Mouse (Mus musculus) liver, postnatal 0 days (tissue): Measurements from ENCODE around the gene C1rl. TPM values are rescaled to one million over a fixed set of nuclear protein-coding genes. Genes with fewer than 3 reads are reported as not detected.
"Not testable (repeated sequence)": the region's sequence is repeated elsewhere in the genome, so short reads cannot be mapped to it uniquely, and the experiment has no call there.

Experiments
- ATAC-seq: fragments of 200-750 bp; cut with Nextera tagmentation; 2 replicates; pipeline ENCODE4 v1.8.0; 2017; ENCODE audit warnings: mild to moderate bottlenecking, moderate library complexity
- DNase-seq: peaks from one replicate; pipeline ENCODE4 v3.0.0-alpha.2; 2016
- H3K27ac ChIP-seq: fragments of 300-500 bp; sonication (generic); 2 replicates; pipeline ENCODE4 v1.5.1; 2014; ENCODE audit warnings: antibody characterized with exemption, moderate library complexity, mild to moderate bottlenecking, low read depth
- H3K27me3 ChIP-seq: fragments of 300-500 bp; sonication (generic); 2 replicates; pipeline ENCODE4 v1.6.1; 2014; ENCODE audit warnings: low read length, control low read depth, mixed read lengths; ENCODE audit not compliant: insufficient read depth
- H3K36me3 ChIP-seq: fragments of 300-500 bp; sonication (generic); replicated peaks from 2 replicates; pipeline ENCODE4 v1.6.1; 2014; ENCODE audit warnings: mild to moderate bottlenecking, control low read depth, low read length, moderate library complexity, mixed read lengths; ENCODE audit not compliant: insufficient read depth
- H3K4me1 ChIP-seq: fragments of 300-500 bp; sonication (generic); 2 replicates; pipeline ENCODE4 v1.6.1; 2014; ENCODE audit warnings: antibody characterized with exemption, mild to moderate bottlenecking, control low read depth; ENCODE audit not compliant: insufficient read depth
- H3K4me2 ChIP-seq: fragments of 300-500 bp; sonication (generic); 2 replicates; pipeline ENCODE4 v1.6.1; 2014; ENCODE audit warnings: low read depth, mild to moderate bottlenecking, low read length, moderate library complexity, mixed read lengths
- H3K4me3 ChIP-seq: fragments of 300-500 bp; sonication (generic); 2 replicates; pipeline ENCODE4 v1.5.1; 2014; ENCODE audit warnings: low read depth, low read length
- H3K9ac ChIP-seq: fragments of 300-500 bp; sonication (generic); replicated peaks from 2 replicates; pipeline ENCODE4 v1.6.1; 2014; ENCODE audit warnings: mild to moderate bottlenecking, moderate library complexity
- H3K9me3 ChIP-seq: fragments of 300-500 bp; sonication (generic); 2 replicates; pipeline ENCODE4 v1.6.1; 2016; ENCODE audit warnings: mild to moderate bottlenecking, control low read depth, low read length, mixed read lengths
- CTCF ChIP-seq: sonication (generic); IDR thresholded peaks from 2 replicates; pipeline ENCODE4 v1.5.1; 2016; ENCODE audit warnings: antibody characterized with exemption, low read depth
- EP300 ChIP-seq: IDR thresholded peaks from 2 replicates; pipeline ENCODE4 v1.6.1; 2016; ENCODE audit warnings: antibody characterized with exemption, low read depth, mild to moderate bottlenecking
- WGBS: fragments of 180-500 bp; shearing (Covaris S2); extraction: QIAGEN DNeasy Blood & Tissue Kit; methylation state at CpG from one replicate; pipeline ENCODE4 v1.1.7; 2014; ENCODE audit not compliant: insufficient replicate concordance; 5-methylcytosine and 5-hydroxymethylcytosine counted together
- polyA plus RNA-seq: library from polyadenylated mRNA; unstranded; fragments of >200 nt; fragmentation: Nextera tagmentation; extraction: Ambion mirVana; gene quantifications from 2 replicates; pipeline ENCODE4 v1.2.1, GENCODE M21; 2015

C1rl gene
- polyA plus RNA-seq, 1 experiment from 2014 or later: 36.2 TPM

- ATAC-seq (no peak), DNase-seq (no peak)
- Histone ChIP-seq H3K36me3 (no peaks in the 10 kb centered on the region), H3K9ac (no peak overlapping the region), H3K9me3 (peaks cover 4% of the 10 kb centered on the region), H3K27me3 (no peaks in the 10 kb centered on the region), H3K4me3 (no peak overlapping the region), H3K4me1 (no peaks in the 10 kb centered on the region), H3K4me2 (no peak overlapping the region), H3K27ac (no peak overlapping the region)
- TF ChIP-seq CTCF (no peak), EP300 (no peak)
- 74% methylated on average over 3 of the region's 3 CpGs for WGBS
These were observed 56.2 kb downstream of the C1rl start for GRCm38 (mm10) chr6:124549023-124549550.

- Histone ChIP-seq H3K4me3 (no peak overlapping the region), H3K27me3 (no peaks in the 10 kb centered on the region), H3K4me1 (no peaks in the 10 kb centered on the region), H3K36me3 (no peaks in the 10 kb centered on the region), H3K9ac (no peak overlapping the region), H3K4me2 (no peak overlapping the region), H3K27ac (no peak overlapping the region), H3K9me3 (peaks cover 4% of the 10 kb centered on the region)
- 73% methylated on average over 22 of the region's 22 CpGs for WGBS
- TF ChIP-seq CTCF (no peak), EP300 (no peak)
- ATAC-seq: no peak
- DNase-seq: no peak
These were observed 59.9 kb downstream of the C1rl start for GRCm38 (mm10) chr6:124552766-124553165.

GRCm38 (mm10) chr6:124555956-124556355, 63.0 kb downstream of the C1rl start:
- H3K4me1 ChIP-seq, H3K4me2 ChIP-seq, H3K27me3 ChIP-seq, H3K36me3 ChIP-seq, H3K9ac ChIP-seq, H3K27ac ChIP-seq, ATAC-seq, H3K9me3 ChIP-seq, DNase-seq, H3K4me3 ChIP-seq: not testable (repeated sequence)
- 64% methylated on average over 2 of the region's 2 CpGs for WGBS

Other genes starting within 250 kb of the C1rl start
- gene Cd163, start 188.5 kb upstream of the C1rl start, polyA plus RNA-seq: 0.90 and 1.0 TPM in 2 replicates
- gene Pex5, start 78.0 kb upstream of the C1rl start, polyA plus RNA-seq: 31.6 and 32.5 TPM in 2 replicates
- gene Clstn3, start 28.3 kb upstream of the C1rl start, polyA plus RNA-seq: 1.8 TPM in 2 replicates
- 63.0 and 65.0 TPM in 2 replicates for gene C1ra, start 19.3 kb downstream of the C1rl start, polyA plus RNA-seq
- gene C1s1, start 49.2 kb downstream of the C1rl start, polyA plus RNA-seq: 118 and 130 TPM in 2 replicates
- not detected in 2 replicates for gene C1rb, start 77.2 kb downstream of the C1rl start, polyA plus RNA-seq
- 0.04 TPM in 1 of 2 replicates, not detected in the other for gene C1s2, start 143.0 kb downstream of the C1rl start, polyA plus RNA-seq
- 68.7 and 72.6 TPM in 2 replicates for gene Lpcat3, start 169.9 kb downstream of the C1rl start, polyA plus RNA-seq
- 93.2 and 96.9 TPM in 2 replicates for gene Emg1, start 219.1 kb downstream of the C1rl start, polyA plus RNA-seq
- 308 and 318 TPM in 2 replicates for gene Phb2, start 219.2 kb downstream of the C1rl start, polyA plus RNA-seq
- gene Ptpn6, start 245.6 kb downstream of the C1rl start, polyA plus RNA-seq: 39.2 and 45.1 TPM in 2 replicates
- 148 and 157 TPM in 2 replicates for gene Grcc10, start 248.3 kb downstream of the C1rl start, polyA plus RNA-seq